Mouse (Mus musculus) stomach, embryonic 16.5 days (tissue): Measurements from ENCODE around the gene Lpar3. TPM values are rescaled to one million over a fixed set of nuclear protein-coding genes. Genes with fewer than 3 reads are reported as not detected.

Experiments
- ATAC-seq: fragments of 200-750 bp; cut with Nextera tagmentation; 2 replicates; pipeline ENCODE4 v1.8.0; 2017; ENCODE audit warnings: moderate number of reproducible peaks, moderate TSS enrichment; ENCODE audit not compliant: insufficient read depth, low FRiP score
- H3K27ac ChIP-seq: fragments of 300-500 bp; sonication (generic); 2 replicates; pipeline ENCODE4 v1.5.1; 2014; ENCODE audit warnings: low read length
- H3K27me3 ChIP-seq: fragments of 300-500 bp; sonication (generic); 2 replicates; pipeline ENCODE4 v1.6.1; 2014; ENCODE audit warnings: low read length, control low read depth, mixed read lengths; ENCODE audit not compliant: control insufficient read depth, insufficient read depth
- H3K36me3 ChIP-seq: fragments of 300-500 bp; sonication (generic); 2 replicates; pipeline ENCODE4 v1.6.1; 2014; ENCODE audit warnings: low read length; ENCODE audit not compliant: control insufficient read depth, insufficient read depth
- H3K4me1 ChIP-seq: fragments of 300-500 bp; sonication (generic); 2 replicates; pipeline ENCODE4 v1.6.1; 2014; ENCODE audit warnings: low read length, control low read depth, mixed read lengths; ENCODE audit not compliant: control insufficient read depth, insufficient read depth
- H3K4me2 ChIP-seq: fragments of 300-500 bp; sonication (generic); 2 replicates; pipeline ENCODE4 v1.6.1; 2014; ENCODE audit warnings: low read depth, low read length, mixed read lengths
- H3K4me3 ChIP-seq: fragments of 300-500 bp; sonication (generic); replicated peaks from 2 replicates; pipeline ENCODE4 v1.5.1; 2014; ENCODE audit warnings: mild to moderate bottlenecking, low read length
- H3K9ac ChIP-seq: fragments of 300-500 bp; sonication (generic); 2 replicates; pipeline ENCODE4 v1.6.1; 2014; ENCODE audit warnings: low read length
- H3K9me3 ChIP-seq: fragments of 300-500 bp; sonication (generic); replicated peaks from 2 replicates; pipeline ENCODE4 v1.6.1; 2016; ENCODE audit warnings: low read length, control low read depth; ENCODE audit not compliant: control insufficient read depth
- WGBS: fragments of 180-500 bp; shearing (Covaris S2); extraction: QIAGEN DNeasy Blood & Tissue Kit; methylation state at CpG from one replicate; pipeline ENCODE4 v1.1.7; 2014; 5-methylcytosine and 5-hydroxymethylcytosine counted together
- polyA plus RNA-seq: library from polyadenylated mRNA; unstranded; fragments of >200 nt; fragmentation: Nextera tagmentation; extraction: Ambion mirVana; gene quantifications from 2 replicates; pipeline ENCODE4 v1.2.1, GENCODE M21; 2015

Lpar3 gene
- polyA plus RNA-seq, 1 experiment from 2014 or later, result 1.3 TPM

GRCm38 (mm10) chr3:146319503-146319902, 98.7 kb downstream of the Lpar3 start:
- Histone ChIP-seq H3K9ac (no peak overlapping the region), H3K4me1 (no peaks in the 10 kb centered on the region), H3K4me3 (no peak overlapping the region), H3K36me3 (no peaks in the 10 kb centered on the region), H3K27ac (no peak overlapping the region), H3K27me3 (no peaks in the 10 kb centered on the region), H3K9me3 (no peaks in the 10 kb centered on the region), H3K4me2 (no peak overlapping the region)
- WGBS, result 80% methylated on average over 14 of the region's 14 CpGs
- ATAC-seq, result no peak

- H3K4me1 ChIP-seq, result peaks cover 5% of the 10 kb centered on the region; the same call in 1 of the 2 replicates
- no peaks in the 10 kb centered on the region for H3K27me3 ChIP-seq
- no peak overlapping the region for H3K27ac ChIP-seq
- H3K4me3 ChIP-seq, result no peak overlapping the region
- no peaks in the 10 kb centered on the region for H3K36me3 ChIP-seq
- no peak overlapping the region for H3K9ac ChIP-seq
- H3K4me2 ChIP-seq, result no peak overlapping the region
- no peaks in the 10 kb centered on the region for H3K9me3 ChIP-seq
- 64% methylated on average over 8 of the region's 8 CpGs for WGBS
- no peak for ATAC-seq
Observed at GRCm38 (mm10) chr3:146324949-146325348, 104.2 kb downstream of the Lpar3 start.

GRCm38 (mm10) chr3:146326743-146327536, 106.2 kb downstream of the Lpar3 start:
- Histone ChIP-seq H3K4me3 (no peak overlapping the region), H3K27me3 (no peaks in the 10 kb centered on the region), H3K27ac (no peak overlapping the region), H3K9me3 (no peaks in the 10 kb centered on the region), H3K9ac (no peak overlapping the region), H3K36me3 (no peaks in the 10 kb centered on the region), H3K4me2 (peak overlapping the region; percentile 68; the same call in 1 of the 2 replicates), H3K4me1 (peaks cover 5% of the 10 kb centered on the region; the same call in 1 of the 2 replicates)
- ATAC-seq, result no peak
- WGBS, result 45% methylated on average over 14 of the region's 17 CpGs

- H3K4me2 ChIP-seq, result peak overlapping the region; percentile 68
- no peak overlapping the region for H3K27ac ChIP-seq
Observed at GRCm38 (mm10) chr3:146327537-146328255, 106.9 kb downstream of the Lpar3 start.

GRCm38 (mm10) chr3:146328749-146329148, 108.0 kb downstream of the Lpar3 start:
- Histone ChIP-seq H3K9ac (peak overlapping the region; percentile 41; the same call in 1 of the 2 replicates), H3K9me3 (no peaks in the 10 kb centered on the region), H3K27ac (no peak overlapping the region), H3K4me3 (peak overlapping the region; percentile 40; the same call in 1 of the 2 replicates), H3K4me1 (peaks cover 5% of the 10 kb centered on the region; the same call in 1 of the 2 replicates), H3K27me3 (no peaks in the 10 kb centered on the region), H3K36me3 (no peaks in the 10 kb centered on the region), H3K4me2 (peak overlapping the region; percentile 68)
- 16% methylated on average over 13 of the region's 13 CpGs for WGBS
- no peak for ATAC-seq

More at GRCm38 (mm10) chr3:146327537-146328255, 106.9 kb downstream of the Lpar3 start:
- WGBS, result under 1% methylated on average over 13 of the region's 13 CpGs
- ATAC-seq, result peak; percentile 85
- Histone ChIP-seq H3K4me1 (peaks cover 5% of the 10 kb centered on the region; the same call in 1 of the 2 replicates), H3K4me3 (peak overlapping the region; percentile 40), H3K9ac (peak overlapping the region; percentile 64), H3K27me3 (no peaks in the 10 kb centered on the region), H3K36me3 (no peaks in the 10 kb centered on the region), H3K9me3 (no peaks in the 10 kb centered on the region)

GRCm38 (mm10) chr3:146331819-146332218, 111.1 kb downstream of the Lpar3 start:
- no peaks in the 10 kb centered on the region for H3K36me3 ChIP-seq
- no peak overlapping the region for H3K9ac ChIP-seq
- H3K4me2 ChIP-seq, result no peak overlapping the region
- H3K4me1 ChIP-seq, result peaks cover 5% of the 10 kb centered on the region; the same call in 1 of the 2 replicates
- ATAC-seq, result no peak
- H3K4me3 ChIP-seq, result no peak overlapping the region
- H3K9me3 ChIP-seq, result no peaks in the 10 kb centered on the region
- H3K27me3 ChIP-seq, result no peaks in the 10 kb centered on the region
- H3K27ac ChIP-seq, result no peak overlapping the region
- 79% methylated on average over 11 of the region's 11 CpGs for WGBS

- H3K27ac ChIP-seq, result no peak overlapping the region
- H3K36me3 ChIP-seq, result no peaks in the 10 kb centered on the region
- 56% methylated on average over 3 of the region's 3 CpGs for WGBS
- no peak overlapping the region for H3K4me2 ChIP-seq
- no peak for ATAC-seq
- no peak overlapping the region for H3K4me3 ChIP-seq
- no peaks in the 10 kb centered on the region for H3K9me3 ChIP-seq
- no peak overlapping the region for H3K9ac ChIP-seq
- no peaks in the 10 kb centered on the region for H3K27me3 ChIP-seq
- H3K4me1 ChIP-seq, result peaks cover 5% of the 10 kb centered on the region; the same call in 1 of the 2 replicates
Observed at GRCm38 (mm10) chr3:146333270-146333669, 112.5 kb downstream of the Lpar3 start.

GRCm38 (mm10) chr3:146334070-146334469, 113.3 kb downstream of the Lpar3 start:
- ATAC-seq, result no peak
- WGBS, result 62% methylated on average over 7 of the region's 7 CpGs

More at GRCm38 (mm10) chr3:146334070-146334469, 113.3 kb downstream of the Lpar3 start:
- Histone ChIP-seq H3K27ac (no peak overlapping the region), H3K4me3 (no peak overlapping the region), H3K36me3 (no peaks in the 10 kb centered on the region), H3K4me2 (no peak overlapping the region), H3K4me1 (no peaks in the 10 kb centered on the region; the same call in 1 of the 2 replicates), H3K27me3 (no peaks in the 10 kb centered on the region), H3K9ac (no peak overlapping the region), H3K9me3 (no peaks in the 10 kb centered on the region)
